In the genomic region with DNA sequence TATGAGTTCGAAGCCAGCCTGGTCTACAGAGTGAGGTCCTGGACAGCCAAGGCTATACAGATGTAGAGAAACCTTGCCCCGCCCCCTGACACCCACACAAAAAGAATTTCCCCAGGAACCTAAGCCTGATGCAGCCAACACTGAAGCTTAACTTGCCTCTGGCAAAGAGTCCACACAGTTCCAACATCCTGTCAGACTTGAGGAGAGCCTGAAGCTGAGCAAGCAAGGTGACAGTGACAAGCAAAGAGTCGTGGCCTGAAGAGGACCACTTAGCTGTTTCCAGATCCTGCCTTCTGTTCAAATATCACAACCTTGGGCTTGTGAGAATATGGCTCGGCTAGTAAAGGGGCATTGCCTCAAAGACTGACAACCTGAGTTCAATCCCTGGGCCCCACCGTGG, we compare ENCODE assay signal across 23 mouse cellular contexts.
"Had no signal": no experiment of that assay in that cellular context is flagged by ENCODE, and none has a peak within 500 bp of the region (broad histone marks: within the 10 kb centered on the region; RNA-seq: fewer than 3 reads in every experiment).

No protein-coding gene starts in this region.

- H3K9me3 ChIP-seq: limb, embryonic 12.5 days; limb, embryonic 15.5 days; midbrain, embryonic 12.5 days; midbrain, embryonic 15.5 days; neural tube, embryonic 12.5 days; neural tube, embryonic 15.5 days had no signal

- DNase-seq: kidney, postnatal 14 days; kidney, postnatal 4 days; layer of hippocampus, adult 9-11 months; layer of hippocampus, postnatal 36 days; left cerebral cortex, postnatal 4 days; liver, postnatal 0 days; lung, embryonic 14.5 days; right cerebral cortex, adult 18-20 months; right cerebral cortex, postnatal 14 days; right cerebral cortex, postnatal 4 days; thymus, postnatal 36 days had no signal

- H3K9ac ChIP-seq: limb, embryonic 12.5 days; limb, embryonic 15.5 days; liver, embryonic 14.5 days; liver, postnatal 0 days; lung, embryonic 14.5 days; midbrain, embryonic 12.5 days; midbrain, embryonic 15.5 days; neural tube, embryonic 12.5 days; neural tube, embryonic 15.5 days had no signal

- H3K4me3 ChIP-seq: left cerebral cortex, adult 2 months; limb, embryonic 12.5 days; limb, embryonic 15.5 days; midbrain, embryonic 12.5 days; midbrain, embryonic 15.5 days; neural tube, embryonic 12.5 days; neural tube, embryonic 15.5 days had no signal

- H3K27me3 ChIP-seq: limb, embryonic 15.5 days had no signal

- ATAC-seq: liver, postnatal 0 days; lung, postnatal 0 days; midbrain, embryonic 15.5 days had no signal

- H3K27ac ChIP-seq: left cerebral cortex, adult 2 months; limb, embryonic 12.5 days; limb, embryonic 15.5 days; liver, embryonic 14.5 days; macrophage; midbrain, embryonic 12.5 days; midbrain, embryonic 15.5 days; neural tube, embryonic 12.5 days; neural tube, embryonic 15.5 days; stomach, postnatal 0 days had no signal

- H3K36me3 ChIP-seq: limb, embryonic 12.5 days; limb, embryonic 15.5 days; midbrain, embryonic 12.5 days; midbrain, embryonic 15.5 days; neural tube, embryonic 12.5 days had no signal

- H3K4me2 ChIP-seq: limb, embryonic 12.5 days; limb, embryonic 15.5 days; liver, embryonic 11.5 days; lung, embryonic 14.5 days; midbrain, embryonic 12.5 days; midbrain, embryonic 15.5 days; neural tube, embryonic 12.5 days; neural tube, embryonic 15.5 days had no signal
